Mouse (Mus musculus): ENCODE measurements at regions not wholly inside any gene's neighbourhood (a gene's known extent, or its start where the extent isn't known, plus 50 kb on each side); places are given as distances from the start of the nearest gene placed in this dataset.

- peak in 1 of 2 experiments; percentile 20 for DNase-seq (ENCODE audit: low spot score in 2 of 2)
Observed at GRCm38 (mm10) chr13:47576516-47576915, 454.1 kb downstream of the Rnf144b start.

- no peak for DNase-seq (ENCODE audit: low spot score in 2 of 2)
Observed at GRCm38 (mm10) chr13:47580144-47580543, 457.7 kb downstream of the Rnf144b start.

- DNase-seq (ENCODE audit: low spot score in 2 of 2): no peak
Observed at GRCm38 (mm10) chr13:47585158-47585557, 462.7 kb downstream of the Rnf144b start.

- DNase-seq (ENCODE audit: low spot score in 2 of 2): no peak
Observed at GRCm38 (mm10) chr13:47602646-47603045, 480.2 kb downstream of the Rnf144b start.

GRCm38 (mm10) chr13:47611439-47611838, 489.0 kb downstream of the Rnf144b start:
- DNase-seq (ENCODE audit: low spot score in 2 of 2): no peak

- no peak for DNase-seq (ENCODE audit: low spot score in 2 of 2)
Observed at GRCm38 (mm10) chr13:47636511-47637103, 514.2 kb downstream of the Rnf144b start.

GRCm38 (mm10) chr13:47642341-47642740, 519.9 kb downstream of the Rnf144b start:
- DNase-seq (ENCODE audit: low spot score in 2 of 2): no peak

- no peak for DNase-seq (ENCODE audit: low spot score in 2 of 2)
Observed at GRCm38 (mm10) chr13:47645081-47645480, 522.6 kb downstream of the Rnf144b start.

- DNase-seq (ENCODE audit: low spot score in 2 of 2): no peak
Observed at GRCm38 (mm10) chr13:47647693-47648092, 525.2 kb downstream of the Rnf144b start.

- DNase-seq (ENCODE audit: low spot score in 2 of 2): no peak
Observed at GRCm38 (mm10) chr13:47650093-47650492, 527.6 kb downstream of the Rnf144b start.

- DNase-seq (ENCODE audit: low spot score in 2 of 2): no peak
Observed at GRCm38 (mm10) chr13:47666470-47666869, 544.0 kb downstream of the Rnf144b start.

- peak; percentile 6 to 61 for DNase-seq (ENCODE audit: low spot score in 2 of 2)
Observed at GRCm38 (mm10) chr13:47666956-47667701, 544.7 kb downstream of the Rnf144b start.

- no peak for DNase-seq (ENCODE audit: low spot score in 2 of 2)
Observed at GRCm38 (mm10) chr13:47688131-47688530, 565.7 kb downstream of the Rnf144b start.

- DNase-seq (ENCODE audit: low spot score in 2 of 2): no peak
Observed at GRCm38 (mm10) chr13:47693815-47694214, 567.2 kb upstream of the Id4 start.

GRCm38 (mm10) chr13:47695877-47696276, 565.2 kb upstream of the Id4 start:
- DNase-seq (ENCODE audit: low spot score in 2 of 2): no peak

GRCm38 (mm10) chr13:47700556-47700955, 560.5 kb upstream of the Id4 start:
- no peak for DNase-seq (ENCODE audit: low spot score in 2 of 2)

- no peak for DNase-seq (ENCODE audit: low spot score in 2 of 2)
Observed at GRCm38 (mm10) chr13:47707961-47708609, 552.9 kb upstream of the Id4 start.

- DNase-seq (ENCODE audit: low spot score in 2 of 2): no peak
Observed at GRCm38 (mm10) chr13:47709323-47709722, 551.7 kb upstream of the Id4 start.

- no peak for DNase-seq (ENCODE audit: low spot score in 2 of 2)
Observed at GRCm38 (mm10) chr13:47712507-47712906, 548.5 kb upstream of the Id4 start.

- no peak for DNase-seq (ENCODE audit: low spot score in 2 of 2)
Observed at GRCm38 (mm10) chr13:47716265-47716664, 544.8 kb upstream of the Id4 start.

GRCm38 (mm10) chr13:47720645-47721044, 540.4 kb upstream of the Id4 start:
- DNase-seq (ENCODE audit: low spot score in 2 of 2): no peak

- no peak for DNase-seq (ENCODE audit: low spot score in 2 of 2)
Observed at GRCm38 (mm10) chr13:47734415-47734814, 526.6 kb upstream of the Id4 start.

Data from spleen, postnatal 10 days (tissue).